Mouse (Mus musculus): ENCODE results near the gene Tgm7.
"Not testable (repeated sequence)": the region's sequence is repeated elsewhere in the genome, so short reads cannot be mapped to it uniquely, and the experiment has no call there.

The Tgm7 gene

DNA sequence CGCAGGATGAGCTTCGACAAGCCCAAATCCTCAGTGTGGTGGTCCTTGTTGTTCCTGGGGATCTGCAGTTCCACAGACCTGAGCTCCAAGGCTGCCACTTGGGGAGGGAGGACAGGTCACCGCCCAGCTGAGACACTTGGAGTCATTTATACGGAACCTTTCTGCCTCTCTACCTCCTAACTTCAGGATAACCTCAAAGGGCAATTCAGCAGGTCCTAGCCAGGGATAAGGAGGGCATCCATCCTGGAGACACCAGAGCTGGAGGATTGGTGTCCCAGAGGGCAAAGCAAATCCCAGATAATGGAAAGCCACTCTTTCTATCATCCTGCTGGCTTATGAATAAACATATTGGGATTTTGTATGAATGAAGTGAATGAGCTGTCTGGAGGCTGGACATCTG is at the start of gene Tgm7:
Gene Tgm7 (minus strand): TSS at position 101 of the 400 bp plus-strand sequence.
- DNase-seq: no peak

DNA sequence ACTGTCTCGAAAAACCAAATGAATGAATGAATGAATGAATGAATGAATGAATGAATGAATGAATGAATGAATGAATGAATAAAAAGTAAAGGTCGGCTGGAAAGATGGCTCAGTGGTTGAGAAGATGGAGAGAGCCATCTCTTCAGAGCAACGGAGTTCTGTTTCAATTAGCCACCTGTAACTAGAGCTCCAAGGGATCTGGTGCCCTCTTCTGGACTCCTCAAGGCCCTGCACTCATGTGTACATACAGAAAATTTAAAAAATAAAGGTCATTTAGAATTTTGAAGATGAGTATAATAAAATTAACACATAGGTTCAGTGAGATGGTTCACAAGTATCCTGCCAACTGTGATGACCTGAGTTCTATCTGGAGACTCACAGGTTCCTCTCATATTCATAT is 43.5 kb upstream of the Tgm7 start:
- no peak for DNase-seq

DNA sequence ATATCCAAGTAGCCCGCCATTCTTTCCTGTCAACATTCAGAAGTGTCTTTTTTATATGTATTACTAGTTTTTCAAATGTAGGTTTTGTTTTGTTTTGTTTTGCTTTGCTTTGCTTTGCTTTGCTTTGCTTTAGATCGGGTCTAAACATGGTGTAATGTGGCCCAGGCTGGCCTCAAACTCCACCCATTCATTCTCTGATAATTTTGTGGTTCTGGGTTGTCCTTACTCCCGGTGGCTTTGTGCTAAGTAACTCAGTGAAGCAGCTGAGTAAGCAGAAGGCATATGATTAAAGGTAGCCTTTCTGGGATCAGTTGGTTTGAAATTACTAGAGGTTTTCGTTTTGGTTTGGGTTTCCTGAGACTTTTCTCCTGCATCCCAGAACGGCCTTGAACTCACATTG is 40.1 kb upstream of the Tgm7 start:
- no peak for DNase-seq

DNA sequence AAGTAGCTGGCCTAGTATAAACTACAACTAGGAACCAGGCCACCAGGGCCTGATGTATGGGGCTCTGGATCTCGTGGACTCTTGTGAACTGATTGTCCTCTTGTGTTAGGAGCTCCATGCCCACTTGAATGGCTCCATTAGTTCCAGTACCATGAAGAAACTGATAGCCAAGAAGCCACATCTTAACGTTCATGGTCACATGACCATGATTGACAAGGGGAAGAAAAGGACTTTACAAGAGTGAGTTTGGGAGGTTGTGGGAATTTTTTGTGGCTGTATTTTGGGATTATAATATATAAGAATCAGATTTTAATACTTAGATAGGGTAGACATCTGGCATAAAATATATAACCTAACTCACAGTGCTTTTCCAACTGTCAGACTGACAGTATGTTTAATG is 32.8 kb upstream of the Tgm7 start:
- no peak for DNase-seq

DNA sequence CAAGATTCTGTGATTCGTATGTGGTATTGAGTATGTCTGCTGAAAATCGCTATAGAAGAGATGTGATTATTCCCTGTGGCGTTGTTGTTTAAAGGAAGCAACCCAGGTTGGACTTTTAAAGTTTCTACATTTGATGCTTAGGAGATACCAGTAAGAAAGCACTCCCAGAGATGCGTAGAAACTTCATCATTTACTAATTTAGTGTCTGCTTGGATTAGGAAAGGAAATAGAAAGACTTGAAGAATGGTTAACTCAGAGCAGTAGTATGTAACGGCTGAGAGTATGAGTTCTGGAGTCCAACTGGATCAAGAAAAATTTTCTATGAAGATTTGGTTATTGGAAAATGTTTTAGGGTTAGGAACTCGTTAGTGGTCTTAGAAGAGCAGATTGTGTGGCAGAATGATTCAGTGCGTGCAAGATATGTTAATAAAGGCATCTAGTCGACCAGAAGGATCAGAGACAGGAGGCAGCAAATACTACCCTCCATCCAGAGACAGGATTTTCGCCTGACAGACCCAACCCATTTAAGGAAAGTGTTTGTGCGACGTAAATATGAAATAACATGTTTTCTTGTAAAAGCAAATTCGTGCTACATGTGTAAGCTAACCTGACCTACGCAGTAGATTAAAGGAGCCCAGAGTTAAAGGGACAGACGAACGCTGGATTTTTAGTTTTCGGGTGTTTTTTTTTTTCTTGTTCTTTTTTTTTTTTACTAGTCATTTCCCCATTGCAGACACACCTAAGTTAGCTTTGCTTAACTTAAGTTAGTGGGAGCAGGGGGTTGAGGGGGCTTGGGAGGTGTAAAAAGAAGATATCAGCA is 31.8 kb upstream of the Tgm7 start:
- no peak for DNase-seq

DNA sequence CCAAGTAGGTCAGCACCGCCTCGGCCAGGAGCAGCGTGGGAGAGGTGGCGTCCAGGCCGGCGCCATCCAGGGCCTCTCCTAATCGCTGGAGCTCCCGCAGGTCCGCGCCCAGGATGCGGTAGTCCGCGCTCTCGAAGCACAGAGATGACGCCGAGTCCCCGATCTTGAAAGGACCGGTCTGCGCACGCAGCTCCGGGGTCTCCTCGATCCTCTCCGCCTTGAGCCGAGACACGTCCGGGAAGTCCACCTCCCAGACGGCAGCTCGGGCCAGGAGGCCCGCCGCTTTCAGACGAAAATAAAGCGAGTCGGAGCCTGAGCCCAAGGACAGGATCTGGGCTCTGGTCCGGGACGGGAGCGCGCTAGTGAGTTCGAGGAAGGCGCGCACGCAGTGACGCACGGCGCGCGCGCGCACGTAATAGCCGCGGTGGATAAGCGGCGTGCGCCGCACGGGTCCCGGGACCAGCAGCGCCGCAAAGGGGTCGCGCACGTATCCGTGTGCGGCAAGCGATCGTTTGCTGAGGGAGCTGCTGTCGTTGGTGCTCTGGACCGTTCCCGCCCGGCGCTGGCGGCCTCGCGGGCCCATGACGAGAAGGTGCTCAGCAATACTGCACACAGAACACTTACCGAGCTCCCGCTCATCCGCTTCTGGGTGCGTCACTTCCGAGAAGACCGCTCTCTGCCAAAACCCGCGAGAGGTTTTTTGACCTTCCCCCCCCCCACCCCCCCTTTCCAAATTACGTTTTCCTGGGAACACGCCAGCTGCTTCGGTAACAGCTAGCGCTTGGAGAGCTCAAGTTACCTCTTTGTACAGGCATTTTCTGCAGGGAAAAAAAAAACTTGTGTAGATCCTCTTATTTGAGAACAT is 30.7 kb upstream of the Tgm7 start, which contains the start of the genes Adal and Lcmt2:
Gene Adal (plus strand): TSS at position 411 of the 865 bp plus-strand sequence.
Gene Lcmt2 (minus strand): TSS at position 636 of the 865 bp plus-strand sequence.
- peak; percentile 81 to 93 for DNase-seq

DNA sequence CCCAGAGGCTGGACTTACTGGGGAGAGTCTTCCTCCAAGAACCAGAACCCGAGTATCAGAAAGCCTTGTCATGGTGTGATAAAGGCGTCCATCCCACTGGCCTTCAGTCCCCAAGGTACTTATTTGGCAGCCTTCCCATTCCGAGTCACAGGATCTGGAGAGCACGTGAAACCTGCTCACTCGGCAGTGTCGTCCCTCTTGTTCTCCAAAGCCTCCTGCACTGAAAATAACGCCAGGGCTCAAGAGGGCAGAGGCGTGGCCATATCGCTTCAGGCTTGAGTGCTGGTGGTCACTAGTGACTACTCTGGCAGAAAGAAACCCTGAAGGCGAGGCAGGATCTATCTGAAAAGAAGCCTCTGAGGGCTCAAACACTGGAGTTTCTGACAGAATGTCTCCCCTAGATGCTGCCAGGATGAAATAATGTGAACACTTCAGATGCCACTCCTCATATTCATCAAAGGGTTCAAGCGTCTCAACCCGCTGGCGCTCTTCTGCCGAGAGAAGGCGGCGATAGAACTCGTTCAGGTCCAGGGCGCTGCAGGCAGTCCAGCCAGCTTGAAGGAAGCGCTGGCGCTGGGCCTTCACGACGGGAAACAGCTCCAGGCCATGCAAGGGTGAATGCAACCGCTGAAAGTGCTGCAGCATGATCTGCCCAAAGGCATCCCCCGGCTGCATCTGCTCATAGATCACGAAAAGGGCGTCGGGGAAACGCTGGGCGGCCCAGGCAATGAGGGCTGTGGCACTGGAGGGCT is 29.8 kb upstream of the Tgm7 start:
- DNase-seq: peak in 1 of 2 experiments; percentile 8

DNA sequence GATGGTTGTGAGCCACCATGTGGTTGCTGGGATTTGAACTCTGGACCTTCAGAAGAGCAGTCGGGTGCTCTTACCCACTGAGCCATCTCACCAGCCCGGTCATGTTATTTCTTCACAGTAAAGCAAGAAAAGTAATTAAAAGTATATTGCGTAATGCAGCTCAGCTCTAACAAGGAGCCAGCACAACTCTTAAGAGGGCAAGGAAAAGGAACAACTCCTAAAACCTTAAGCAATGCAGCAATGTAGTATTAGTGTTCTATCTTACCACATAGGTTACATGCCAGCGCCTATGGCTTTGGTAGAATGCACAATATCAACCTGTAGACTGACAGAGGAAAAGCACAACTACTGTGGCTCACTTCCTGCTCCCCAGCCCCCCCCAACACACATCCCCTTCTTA is 27.8 kb upstream of the Tgm7 start:
- no peak for DNase-seq

DNA sequence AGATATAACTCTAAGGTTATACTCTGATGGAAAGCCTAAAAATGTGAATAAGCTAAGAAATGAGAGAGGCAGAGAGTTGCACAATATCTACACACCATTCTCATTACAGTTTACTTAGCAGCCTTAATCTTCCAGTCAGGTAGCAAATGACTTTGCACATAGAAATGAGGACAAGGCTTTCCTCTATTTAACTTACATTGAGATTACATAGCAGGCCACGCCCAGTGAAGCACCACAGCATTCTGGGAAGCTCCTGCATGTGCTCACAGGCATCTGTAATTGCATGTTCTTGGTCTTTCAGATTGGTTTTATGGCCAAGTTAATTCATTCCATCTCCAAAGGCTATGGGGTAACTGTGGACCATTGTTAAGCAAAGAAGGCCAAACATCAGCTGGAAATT is 23.2 kb upstream of the Tgm7 start:
- no peak for DNase-seq

DNA sequence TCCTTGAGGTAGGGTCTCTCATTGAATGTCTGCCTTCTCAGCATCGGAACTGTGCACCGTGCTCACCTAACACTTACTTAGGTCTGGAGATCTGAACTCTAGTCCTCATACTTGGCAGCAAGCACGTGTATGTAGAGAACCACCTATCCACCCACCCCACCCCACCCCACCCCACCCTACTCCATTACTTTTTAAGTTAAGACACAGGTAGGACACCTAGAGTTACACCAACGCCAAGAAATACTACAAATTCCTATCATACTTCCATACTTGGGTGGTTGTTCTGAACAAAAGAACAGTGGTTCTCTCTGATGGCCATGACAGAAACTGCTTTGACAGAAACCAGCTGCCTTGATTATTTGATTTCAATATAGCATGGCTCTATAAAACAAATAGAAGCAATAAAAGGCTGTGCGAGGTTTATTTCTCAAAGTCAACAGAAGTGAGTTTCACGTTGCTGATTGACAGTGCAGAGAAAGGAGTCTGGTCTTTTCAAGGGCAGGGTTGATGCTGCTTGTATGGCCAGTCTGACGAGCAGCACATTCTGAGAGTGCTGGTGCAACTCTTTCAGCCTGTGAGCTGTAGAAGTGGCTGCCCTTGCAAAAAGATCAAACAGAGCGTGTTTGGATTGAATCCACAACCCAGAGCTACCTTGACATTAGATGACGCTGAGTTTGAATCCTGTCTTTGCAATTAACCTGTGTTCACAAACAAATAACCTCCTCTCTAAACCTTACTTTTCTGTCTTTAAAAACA is 19.4 kb upstream of the Tgm7 start:
- DNase-seq: no peak

DNA sequence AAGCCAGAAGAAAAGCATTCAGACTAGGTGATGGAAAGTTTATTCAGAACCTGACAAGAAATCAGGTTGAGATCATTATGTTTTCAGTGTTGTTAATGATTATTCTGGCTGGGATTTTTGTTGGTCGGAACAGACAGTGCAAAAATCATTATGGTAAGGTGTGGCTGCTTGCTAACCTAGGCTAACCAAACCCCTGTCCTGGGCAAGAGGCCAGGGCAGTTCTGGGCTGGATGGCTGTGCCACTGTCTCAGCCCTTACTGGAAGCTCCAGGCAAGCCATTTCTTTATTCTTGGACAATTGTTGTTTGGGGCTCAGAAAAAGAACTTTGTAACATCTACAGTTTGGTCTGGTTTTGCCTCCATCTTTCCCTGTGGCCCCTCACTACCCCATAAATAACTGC is 17.9 kb upstream of the Tgm7 start:
- DNase-seq: no peak

DNA sequence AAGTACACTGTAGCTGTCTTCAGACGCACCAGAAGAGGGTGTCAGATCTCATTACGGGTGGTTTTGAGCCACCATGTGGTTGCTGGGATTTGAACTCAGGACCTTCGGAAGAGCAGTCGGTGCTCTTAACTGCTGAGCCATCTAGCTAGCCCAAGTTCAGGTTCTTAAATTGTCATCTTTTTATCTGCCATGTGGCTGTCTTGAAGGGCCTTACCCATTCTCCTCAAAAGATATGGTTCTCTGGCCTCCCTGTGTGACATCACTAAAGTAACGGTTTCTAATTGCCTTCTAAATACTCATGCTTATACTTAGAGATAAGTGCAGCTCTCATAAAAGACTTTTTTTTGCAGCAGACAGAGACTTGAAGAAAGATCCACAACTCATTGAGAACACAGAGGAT is 16.7 kb upstream of the Tgm7 start:
- DNase-seq: not testable (repeated sequence)

DNA sequence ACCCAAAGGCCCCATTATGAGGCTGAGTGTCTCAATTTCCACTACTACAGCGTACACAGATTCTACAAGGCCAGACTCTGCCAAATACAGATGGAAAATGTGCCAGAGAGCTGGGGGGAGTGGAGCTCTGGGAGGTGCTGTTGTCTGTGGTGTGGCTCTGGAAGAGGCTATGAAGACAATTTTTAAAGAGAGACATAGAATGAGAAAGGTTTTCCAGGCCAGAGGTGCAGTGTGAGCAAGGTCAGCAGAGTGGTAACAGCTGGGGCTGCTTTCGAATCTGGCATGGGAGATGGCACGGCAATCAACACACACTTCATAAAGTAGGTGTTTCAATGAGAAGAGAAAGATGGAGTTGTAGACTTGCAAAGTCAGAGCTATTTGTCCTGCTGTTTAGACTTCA is 9.7 kb upstream of the Tgm7 start:
- DNase-seq: no peak

DNA sequence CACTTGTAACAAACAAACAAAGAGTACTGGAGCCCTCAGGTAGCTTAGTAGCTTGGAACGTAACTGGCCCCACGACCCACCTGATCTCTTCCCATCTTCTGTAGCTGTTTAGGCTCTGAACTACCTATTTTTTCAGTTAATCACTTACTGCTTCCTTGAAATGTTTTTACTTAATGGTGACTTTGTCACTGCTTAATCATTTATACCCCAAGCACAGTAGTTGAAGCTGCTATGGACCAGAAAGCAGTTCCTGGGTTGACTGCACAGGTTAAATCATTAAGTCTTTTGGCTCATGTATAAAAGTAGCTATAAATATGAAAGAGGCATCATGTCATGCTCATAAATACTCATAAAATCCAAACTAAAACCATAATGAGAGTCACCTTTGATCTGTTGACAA is 5.8 kb upstream of the Tgm7 start:
- DNase-seq: no peak

DNA sequence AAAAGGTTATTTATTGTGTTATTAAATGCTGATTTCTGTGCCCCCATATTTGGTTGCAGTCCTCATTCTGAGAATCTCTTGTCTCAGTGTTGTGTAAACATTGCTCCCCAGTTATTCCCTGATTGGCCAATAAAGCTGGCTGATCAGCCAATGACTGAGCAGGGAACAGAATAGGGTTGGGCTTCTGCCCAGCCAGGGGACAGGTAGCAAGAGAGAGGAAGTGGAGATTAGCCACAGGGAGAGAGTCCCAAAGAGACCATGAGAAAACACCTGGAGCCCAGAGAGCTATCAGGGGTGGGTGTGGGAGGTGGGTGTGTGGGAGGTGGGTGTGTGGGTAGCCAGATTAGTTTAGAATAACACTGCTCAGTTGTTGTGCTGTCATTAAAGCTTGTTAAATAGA is 3.7 kb downstream of the Tgm7 start:
- no peak for DNase-seq

DNA sequence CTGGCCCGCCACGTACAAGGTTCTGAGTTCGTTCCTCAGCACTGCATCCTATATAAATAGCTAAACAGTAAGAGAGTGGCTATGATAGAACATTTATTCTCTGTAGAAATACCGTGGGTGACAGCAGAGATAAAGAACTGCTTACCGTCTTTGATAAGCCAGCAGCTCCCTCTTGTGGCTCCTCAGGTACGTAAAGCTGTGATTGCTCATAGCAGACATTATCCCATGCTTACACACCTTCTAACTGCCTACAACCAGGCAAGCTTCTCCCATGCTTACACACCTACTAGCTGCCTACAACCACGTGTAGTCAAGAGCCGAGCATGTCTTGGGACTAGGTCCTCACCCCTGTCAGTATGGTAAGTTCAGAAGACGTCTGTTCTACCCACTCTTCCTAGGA is 7.5 kb downstream of the Tgm7 start:
- peak in 1 of 2 experiments; percentile 53 for DNase-seq

DNA sequence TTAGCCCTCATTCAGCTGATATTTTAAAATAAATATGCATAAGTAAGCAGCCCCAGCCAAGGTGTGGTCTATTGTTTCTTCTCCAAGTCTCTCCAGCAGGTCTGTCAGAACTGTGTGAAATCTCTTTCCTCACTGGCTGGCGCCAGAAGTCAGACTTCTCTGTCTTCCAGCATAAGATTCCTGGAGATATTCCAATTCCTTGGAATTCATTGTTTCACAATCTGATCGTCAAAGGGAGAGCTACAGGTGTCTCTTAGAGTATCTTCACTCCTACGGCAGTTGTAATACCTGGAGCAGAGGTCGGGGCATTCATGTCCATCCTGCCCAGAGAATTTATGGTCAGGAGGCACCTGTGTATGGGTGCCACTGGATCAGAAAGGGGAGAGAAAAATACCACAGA is 19.8 kb downstream of the Tgm7 start:
- DNase-seq: no peak

DNA sequence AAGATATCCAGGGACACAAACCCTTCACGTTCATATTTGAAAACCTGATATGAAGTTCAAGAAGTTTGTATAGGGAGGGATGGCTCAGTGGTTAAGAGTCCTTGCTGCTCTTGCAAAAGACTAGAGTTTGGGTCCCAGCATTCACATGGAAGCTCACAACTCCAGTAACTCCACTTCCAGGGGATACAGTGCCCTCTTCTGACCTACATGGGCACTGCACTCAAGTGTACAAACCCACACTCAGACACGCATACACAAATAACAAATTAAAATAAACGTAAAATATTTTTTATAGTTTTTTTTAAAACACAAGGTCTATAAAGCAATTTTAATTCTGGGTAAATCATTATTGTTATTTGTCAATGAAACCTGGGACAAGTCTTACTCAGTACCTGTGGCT is 21.1 kb downstream of the Tgm7 start:
- DNase-seq: no peak

DNA sequence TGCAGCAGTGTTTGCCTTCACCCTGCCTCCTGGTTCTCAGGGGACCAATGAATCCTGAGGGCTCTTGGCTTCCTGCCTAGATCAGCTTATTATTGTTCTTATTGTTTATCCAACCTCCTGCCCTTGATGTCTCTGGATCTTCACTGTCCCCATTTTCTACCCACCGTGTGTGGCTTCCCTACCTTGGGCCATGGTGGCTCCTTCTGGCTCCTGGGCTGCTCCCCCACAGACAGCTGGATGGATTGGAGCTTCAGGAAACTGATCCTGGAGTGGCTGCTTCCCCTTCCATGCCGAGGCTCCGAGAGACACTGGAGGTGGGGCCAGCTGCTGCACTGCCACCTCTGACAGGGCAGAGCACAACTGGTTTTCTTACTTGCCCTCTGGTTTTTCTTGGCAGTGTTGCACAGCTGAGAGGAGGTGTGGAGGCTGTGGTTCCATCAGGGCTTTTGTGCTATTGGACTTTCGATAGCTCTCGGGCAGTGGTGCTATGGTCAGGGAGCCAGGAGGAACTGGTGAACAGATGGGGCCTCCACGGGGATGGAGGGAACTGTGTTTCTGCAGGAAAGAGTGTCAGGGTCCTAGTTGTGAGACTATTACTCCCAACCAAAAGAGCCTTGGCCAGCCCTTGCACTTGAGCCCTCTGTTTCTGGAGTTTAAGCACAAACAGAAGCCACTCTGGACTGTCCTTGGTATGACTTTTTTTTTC is 24.0 kb downstream of the Tgm7 start, which contains the start of gene Tgm5:
Gene Tgm5 (minus strand): TSS at position 362 of the 706 bp plus-strand sequence.
- DNase-seq: no peak

DNA sequence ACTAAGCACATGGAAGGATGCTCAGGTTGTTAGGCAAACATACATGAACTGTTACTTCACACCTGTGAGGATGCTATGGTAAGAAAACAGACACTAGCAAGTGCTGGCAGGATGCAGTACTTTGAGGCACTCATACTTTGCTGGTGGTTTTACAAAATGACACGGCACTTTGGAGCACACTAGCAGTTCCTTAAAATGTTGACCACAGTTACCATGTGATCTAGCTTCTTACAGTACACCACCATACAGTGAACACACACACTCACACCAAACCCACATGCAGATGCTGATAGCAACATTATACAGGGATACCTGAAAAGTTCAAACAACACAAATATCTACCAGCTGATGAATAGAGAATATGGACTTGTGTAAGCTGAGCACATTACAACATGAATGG is 27.0 kb downstream of the Tgm7 start:
- DNase-seq: no peak

DNA sequence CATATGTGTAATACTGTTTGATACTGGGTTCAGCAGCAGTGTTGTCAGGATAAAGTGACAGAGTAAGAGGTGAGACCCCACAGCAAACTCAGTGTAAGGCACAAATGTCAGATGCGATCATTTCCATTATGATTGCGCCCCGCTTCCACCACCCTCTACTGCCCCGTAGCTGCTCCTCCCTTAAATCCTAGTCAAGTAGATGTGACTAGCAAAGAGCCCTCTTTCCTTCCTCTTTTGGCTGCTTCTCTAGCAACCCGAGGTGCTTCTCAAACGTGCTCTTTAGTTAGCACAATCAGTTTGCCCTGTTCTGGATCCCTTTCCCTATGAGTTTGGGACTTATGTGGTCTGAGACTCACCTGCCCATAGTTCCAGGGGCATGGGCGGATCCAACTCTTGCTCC is 34.8 kb downstream of the Tgm7 start:
- no peak for DNase-seq

DNA sequence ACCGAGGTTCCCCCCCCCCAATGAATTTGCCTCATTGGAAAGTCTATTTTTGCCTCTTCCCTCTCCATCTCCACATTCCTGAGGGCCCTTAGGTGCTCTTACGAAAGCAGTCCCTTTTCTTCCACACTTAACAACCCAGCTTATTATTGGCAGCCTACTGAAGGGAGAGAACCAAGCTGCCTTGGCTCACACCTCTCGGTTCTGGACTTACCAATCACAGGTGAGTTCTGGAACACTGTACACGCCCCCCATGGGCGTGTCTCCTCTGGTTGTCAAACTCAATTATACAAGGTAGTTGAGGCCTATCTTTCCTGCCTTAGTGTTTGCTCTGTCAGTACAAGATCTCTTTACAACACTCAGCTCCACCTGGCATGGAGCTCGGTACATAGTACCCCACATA is 37.7 kb downstream of the Tgm7 start:
- no peak for DNase-seq
